Mouse (Mus musculus): ENCODE measurements around the gene Ap1g1. TPM values are rescaled to one million over a fixed set of nuclear protein-coding genes. Genes with fewer than 3 reads are reported as not detected.

Gene Ap1g1
- total RNA-seq, 2 experiments from 2014 or later = 30.5 to 31.9 TPM

DNA sequence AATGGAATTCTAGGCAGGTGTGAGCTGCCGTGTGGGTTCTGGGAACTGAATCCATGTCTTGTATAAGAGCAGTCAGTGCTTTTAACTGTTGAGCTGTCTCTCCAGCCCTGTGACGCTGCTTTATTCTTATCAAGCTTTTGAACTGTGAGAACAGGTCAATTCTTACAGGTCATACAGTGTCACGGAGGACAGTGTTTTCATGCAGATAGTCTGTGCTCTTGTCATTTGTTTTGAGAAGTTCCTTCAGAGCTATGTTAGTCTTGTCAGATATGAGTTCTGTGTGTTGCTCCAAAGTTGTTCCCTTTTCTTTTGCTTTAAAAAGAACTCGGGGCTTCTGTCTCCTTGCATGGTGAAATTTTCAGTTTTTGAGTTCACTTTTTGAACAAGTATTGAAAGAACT lies 2.2 kb downstream of the Ap1g1 start:
- no peak for DNase-seq

DNA sequence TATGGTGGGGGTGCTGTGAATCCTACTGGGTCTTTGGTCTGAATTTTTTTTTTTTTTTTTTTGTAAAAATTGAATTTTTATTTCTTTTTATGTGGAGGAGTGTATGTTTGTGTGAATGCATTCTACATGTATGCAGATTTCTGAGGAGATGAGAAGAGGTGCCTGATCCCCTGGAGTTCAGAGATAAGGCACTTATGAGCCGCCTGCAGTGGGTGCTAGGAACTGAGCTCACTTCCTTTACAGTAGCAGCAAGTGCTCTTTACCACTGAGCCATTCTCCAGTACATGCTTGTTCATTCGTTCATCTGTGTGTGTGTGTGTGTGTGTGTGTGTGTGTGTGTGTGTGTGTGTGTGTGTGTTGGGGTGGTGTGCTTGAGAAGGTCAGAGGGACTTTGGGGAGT lies 12.6 kb downstream of the Ap1g1 start:
- DNase-seq = no peak

DNA sequence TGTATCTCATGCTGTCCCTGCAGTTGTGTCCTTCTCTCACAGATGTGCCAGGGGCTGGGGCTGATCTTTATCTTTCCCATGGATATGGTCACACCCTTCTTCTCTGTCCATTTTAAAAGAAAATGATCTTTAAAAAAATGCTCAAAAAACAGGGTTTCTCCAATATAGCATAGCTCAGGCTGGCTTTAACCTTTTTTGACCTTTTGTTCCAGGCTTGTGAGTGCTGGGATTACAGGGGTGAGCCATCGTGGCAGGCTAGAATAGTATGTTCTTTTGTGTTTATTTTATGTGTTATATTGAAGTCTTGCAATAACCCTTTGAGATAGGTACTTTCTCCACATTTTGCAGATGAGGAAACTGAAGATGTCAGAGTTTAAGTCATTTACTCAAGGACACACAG lies 16.8 kb downstream of the Ap1g1 start:
- DNase-seq = no peak

DNA sequence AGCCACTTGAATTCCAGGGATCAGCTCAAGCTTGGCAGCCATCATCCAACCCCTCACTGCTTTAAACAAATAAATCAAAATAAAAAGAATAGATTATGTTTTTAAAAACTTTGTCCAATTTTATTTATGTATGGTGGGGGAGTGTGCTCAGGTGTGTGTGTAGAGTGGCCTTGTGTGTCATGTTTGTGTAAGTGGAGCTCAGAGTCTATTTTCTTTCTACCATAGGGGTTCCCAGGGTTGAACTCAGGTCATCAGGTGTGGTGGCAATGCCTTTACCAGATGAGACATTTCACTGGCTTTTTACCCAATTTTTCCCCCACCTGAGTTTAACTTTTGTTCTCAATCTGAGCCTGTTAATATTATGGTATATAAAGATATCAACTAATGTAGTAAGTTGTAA lies 20.4 kb downstream of the Ap1g1 start:
- DNase-seq = no peak

DNA sequence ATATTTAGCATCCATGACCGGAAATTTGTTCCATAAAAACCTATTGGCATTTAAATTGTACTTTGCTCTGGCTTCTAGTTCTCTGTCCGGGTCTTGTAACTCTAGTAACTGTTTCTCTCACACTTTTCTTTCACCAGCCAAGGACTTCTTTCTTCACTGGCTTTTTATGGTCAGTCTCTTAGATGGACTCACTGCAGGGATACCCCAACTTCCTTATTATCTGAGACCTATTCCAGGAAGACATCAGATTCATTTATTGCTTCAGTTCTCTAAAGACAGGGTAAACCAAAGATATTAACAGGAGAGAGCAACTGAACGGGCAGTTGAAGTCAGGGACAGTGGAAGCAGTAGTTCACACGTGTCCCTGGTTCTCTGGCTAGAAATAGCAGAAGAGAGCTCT lies 20.9 kb downstream of the Ap1g1 start:
- no peak for DNase-seq

DNA sequence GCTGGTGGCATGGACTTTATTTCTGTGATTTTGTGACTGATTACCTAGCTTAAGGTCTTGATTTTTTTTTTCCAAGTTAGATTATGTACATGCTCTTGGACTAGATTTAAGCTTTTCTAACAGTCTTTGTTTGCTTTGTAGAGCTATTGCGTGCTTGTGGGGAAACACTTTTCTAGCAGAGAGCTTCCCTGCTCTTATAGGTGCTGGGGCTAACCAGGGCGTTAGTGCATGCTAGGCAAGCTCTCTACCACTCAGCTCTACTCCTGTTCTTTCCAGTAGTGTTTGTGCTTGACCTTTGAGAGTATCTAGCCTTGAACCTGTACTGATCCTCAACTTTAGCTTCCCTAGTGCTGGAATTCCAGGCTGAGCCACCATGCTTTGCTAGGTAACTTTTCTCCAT lies 22.0 kb downstream of the Ap1g1 start:
- DNase-seq = no peak

DNA sequence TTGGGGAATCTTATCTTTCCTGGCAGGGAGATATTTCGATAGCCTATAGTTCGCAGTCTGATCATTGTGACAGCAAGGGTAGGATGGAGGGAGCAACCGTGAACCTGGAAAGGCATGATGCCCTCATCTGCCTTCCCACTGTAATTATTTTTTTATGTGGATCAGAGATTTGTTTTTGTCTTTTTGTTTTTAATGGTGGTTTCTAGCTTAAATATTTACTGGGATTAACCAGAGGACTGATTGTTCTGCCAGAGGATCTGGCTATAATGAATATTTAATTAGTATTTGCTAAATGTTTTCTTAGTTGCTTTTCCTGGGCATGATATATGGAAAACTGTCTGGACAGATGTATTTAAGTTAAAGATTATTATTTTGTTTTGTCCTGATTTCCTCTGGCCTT lies 24.9 kb downstream of the Ap1g1 start:
- DNase-seq = no peak

DNA sequence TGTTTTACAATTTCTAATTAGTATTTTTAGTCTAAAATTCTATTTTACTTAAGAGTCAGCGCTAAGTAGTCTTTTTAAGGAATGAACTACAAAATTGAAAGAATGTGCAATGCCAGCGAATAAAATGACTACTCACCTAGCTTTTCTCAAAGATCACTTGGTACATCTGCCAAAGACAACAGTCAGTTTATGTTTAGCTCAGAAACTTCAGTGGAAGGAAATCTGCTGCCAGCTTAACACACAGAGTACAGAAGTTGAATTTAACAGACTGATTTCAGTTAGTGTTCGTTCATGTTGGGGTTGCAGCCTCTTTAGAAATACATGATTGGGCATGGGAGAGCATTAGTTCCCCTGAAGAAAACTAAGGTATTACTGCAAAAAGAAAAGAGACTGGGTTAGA lies 25.4 kb downstream of the Ap1g1 start:
- no peak for DNase-seq

DNA sequence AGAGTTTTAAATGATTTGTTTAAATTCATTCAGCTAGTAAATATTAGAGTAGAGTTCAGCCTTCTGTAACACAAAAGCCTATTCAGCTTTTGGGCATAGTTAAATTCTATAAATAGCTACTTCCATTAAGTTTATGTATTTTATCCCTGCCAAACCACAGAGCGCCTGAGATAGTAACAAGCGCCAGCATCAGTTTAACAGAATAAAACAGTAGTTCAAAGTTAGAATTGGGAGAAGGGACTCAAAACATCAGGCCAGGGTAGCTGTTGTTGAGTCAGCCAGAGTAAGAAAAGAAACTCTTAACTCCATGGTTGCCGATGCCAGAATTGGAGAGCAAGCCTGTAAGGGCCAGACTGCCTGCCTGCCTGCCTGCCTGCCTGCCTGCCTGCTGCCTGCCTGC lies 28.2 kb downstream of the Ap1g1 start:
- DNase-seq = no peak

DNA sequence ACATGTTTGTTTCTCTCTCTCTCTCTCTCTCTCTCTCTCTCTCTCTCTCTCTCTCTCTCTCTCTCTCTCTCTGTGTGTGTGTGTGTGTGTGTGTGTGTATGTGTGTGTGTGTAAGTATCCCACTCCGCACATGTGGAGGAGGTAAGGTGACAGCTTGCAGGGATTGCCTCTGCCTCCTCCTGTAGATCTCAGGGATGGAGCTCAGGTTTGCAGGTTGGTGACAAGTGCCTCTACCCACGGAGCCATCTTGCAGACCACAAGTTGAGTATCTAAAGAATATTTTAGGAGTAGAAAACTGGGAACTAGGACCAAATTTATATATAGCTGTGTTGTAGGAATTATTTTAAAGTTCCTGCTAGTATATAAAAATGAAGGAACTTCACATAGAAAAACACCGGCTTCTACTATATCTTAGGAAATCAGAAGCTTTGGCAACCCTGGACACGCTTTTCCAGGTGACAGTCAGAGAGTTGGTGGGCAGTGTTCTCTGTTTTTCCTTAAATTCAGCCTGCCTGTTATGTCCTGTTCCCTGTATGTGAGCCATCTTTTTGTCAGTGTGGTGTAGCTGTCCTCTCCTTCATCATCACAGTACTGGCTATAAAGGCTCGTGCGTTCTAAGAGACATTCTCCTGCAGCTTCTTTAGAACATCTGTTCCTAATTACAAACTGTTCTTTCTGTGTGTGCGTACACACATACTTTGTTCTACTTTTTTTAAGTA lies 29.2 kb downstream of the Ap1g1 start:
- no peak for DNase-seq

DNA sequence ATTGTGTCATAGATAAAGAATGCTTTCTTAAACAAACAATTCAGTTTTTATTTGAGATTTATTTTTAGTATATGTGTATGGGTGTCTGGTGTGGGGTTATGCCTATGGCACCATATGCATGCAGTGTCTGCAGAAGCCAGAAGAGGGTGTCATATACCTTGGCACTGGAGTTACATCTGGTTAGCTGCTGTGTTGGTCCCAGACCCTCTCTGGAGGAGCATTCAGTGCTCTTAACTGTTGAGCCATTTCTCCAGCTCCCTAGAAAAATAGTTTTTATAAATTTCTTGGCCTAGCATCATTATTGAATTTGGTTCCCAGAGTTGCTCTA lies 29.7 kb downstream of the Ap1g1 start:
- DNase-seq = no peak

DNA sequence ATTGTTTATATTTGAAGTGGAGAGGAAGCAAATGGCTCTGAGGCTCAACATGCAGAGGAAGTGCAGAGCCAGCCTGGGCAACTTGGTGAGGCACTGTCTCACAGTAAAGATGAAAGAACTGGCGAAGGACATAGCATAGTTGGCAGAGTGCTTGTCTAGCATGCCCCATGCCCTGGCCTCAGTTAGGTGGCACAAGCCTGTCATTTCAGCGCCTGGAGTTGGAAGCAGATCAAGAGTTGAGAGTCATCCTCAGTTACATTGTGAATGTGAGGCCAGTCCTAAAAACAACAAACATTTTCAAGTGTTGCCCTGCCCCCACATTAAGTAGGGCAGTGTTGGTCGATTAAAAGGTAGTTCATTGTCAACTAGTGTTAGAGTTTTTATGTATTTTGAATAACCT lies 32.1 kb downstream of the Ap1g1 start:
- DNase-seq = no peak

DNA sequence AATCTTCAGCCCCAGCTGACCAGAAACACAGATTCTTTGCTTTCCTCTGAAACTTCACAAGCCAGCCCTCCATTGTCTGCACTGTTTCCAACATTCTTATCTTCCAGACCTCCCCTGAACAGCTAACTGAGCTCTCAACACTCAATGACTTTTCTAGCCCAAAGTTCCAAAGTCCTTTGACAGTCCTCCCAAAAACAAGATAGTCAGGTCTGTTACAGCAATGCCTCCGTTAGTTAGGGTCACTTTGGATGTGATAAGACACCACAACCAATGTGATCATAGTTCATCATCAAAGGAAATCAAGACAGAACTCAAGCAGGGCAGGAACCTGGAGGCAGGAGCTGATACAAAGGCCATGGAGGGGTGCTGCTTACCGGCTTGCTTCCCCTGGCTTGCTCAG lies 36.9 kb downstream of the Ap1g1 start:
- no peak for DNase-seq

DNA sequence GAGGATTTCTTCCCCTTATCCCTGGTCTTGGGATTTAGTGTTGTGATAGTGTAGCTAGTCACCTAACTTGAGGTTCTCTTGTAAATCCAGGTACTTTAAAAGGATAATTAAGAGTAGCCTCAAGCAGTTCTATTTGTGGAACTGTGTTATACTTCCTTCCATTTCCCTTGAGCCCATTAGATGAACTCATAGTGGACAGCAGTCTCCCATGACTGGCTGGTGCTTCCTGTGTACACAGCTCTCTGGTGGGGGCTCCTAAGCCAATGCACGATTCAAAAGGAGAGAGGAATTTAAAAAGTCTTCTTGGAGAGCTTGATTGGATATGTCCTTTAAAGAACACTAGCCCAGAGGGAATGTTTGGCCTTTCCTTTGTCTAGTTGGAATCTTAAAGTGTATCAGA lies 39.6 kb downstream of the Ap1g1 start:
- DNase-seq = no peak

DNA sequence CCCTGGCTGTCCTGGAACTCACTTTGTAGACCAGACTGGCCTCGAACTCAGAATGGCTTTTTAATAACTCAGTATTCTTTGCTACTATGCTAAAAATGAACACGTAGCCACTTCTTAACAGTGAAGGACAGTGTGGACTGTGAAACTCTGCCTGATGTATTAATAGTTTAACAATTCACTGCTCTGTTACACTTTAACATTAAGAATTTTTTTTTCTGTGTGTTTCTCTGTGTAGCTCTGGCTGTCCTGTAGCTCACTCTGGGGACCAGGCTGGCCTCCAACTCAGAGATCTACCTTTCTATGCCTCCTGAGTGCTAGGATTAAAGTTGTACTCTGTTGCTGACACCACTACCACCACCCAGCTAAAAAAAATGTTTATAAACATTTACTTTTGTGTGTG lies 45.2 kb downstream of the Ap1g1 start:
- DNase-seq = no peak

DNA sequence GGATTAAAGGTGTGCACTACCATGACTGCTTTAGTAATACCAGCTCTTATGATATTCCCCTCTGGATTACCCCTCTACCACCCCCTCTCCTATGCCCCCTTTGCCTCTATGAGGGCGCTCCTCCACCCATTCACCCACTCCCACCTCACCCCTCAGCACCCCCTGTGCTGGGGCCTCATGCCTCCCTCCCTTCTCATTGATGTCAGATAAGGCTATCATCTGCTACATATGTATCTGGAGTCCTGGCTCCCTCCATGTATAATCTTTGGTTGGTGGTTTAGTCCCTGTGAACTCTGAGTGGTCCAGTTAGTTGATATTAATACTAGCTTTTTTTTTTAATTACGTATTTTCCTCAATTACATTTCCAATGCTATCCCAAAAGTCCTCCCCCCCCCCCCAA lies 61.5 kb downstream of the Ap1g1 start:
- no peak for DNase-seq

DNA sequence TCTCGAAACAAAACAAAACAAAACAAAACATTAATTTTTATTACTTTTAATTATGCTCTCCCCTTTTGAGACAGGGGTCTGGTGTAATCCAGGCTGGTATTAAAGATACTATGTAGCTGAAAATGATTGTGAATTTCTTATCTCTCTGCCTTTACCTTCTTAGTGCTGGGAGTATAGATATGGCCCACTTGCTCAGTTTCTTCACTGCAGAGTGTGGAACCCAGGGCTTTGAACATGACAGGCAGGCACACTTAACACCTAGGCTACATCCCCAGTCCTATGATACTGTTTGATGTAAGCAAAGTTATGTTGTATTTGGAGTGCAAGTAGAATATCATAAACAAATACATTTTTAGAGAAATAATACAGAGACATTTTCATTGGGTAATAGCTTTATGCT lies 64.1 kb downstream of the Ap1g1 start:
- no peak for DNase-seq

DNA sequence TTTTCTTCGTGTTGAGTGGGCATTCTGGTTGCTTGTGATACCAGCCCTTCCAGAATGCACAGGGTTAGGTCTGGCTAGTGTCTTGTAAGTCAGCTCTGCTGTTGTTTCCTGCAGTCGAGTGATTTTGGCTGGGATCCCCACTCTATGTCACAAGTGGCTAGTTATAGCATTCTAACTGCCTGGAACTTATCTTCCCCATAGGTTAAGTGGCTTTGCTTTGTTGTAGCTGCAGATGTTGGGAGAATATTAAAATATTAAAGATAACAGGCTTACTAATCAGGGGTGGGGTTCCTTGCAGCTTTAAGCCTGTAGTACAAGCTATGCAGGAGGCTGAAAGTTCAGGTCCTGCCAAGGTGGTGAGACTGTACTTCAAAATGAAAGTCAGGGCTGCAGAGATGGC lies 69.5 kb downstream of the Ap1g1 start:
- DNase-seq = no peak

DNA sequence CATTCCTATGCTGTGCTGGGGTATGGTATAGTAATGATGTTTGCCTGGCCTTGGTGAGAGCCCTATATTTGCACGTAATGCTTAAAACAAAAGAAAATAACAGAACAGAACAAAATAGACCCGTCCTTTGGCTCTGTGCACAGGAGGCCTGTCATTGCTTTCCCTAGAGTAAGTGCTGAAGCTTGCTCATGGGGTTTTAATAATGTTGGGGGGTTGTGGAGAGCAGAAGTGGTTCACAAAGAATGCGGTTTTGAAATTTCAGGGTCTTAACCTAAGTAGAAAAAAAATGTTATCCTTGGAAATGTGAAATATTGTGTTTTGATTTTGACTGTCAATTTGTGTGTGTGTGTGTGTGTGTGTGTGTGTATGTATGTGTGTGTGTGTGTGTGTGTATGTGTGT lies 70.6 kb downstream of the Ap1g1 start:
- no peak for DNase-seq

DNA sequence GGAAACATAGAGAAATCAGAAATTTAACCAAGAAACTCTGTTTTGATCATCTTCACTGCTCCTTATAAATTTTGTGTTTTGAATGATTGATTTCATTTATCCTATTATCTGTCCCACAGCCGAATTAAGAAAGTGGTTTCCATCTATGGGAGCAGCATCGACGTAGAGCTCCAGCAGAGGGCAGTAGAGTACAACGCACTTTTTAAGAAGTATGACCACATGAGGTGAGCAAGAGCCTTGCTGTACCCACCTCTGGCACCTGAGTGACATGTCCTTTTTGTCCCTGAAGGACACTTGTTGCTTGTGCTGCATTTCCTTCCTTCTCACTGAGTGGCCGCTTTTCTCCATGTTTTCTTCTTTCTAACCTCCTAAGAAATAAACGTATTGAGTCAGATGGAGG lies 75.1 kb downstream of the Ap1g1 start:
- DNase-seq = peak; percentile 24

DNA sequence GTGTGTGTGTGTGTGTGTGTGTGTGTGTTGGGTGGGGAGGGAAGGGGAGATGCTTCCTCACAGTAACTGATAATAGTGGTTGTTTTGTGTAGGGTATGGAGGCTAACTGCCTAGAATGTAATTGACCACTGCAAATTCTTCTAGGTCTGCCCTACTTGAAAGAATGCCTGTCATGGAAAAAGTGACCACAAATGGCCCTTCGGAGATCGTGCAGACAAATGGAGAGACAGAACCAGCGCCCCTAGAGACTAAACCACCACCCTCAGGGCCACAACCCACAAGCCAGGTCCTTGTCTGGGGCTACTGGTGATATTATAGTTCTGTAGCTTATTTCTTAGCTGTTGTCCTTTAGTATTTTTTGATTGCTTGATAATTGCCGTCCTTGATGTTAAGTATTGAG lies 76.2 kb downstream of the Ap1g1 start:
- no peak for DNase-seq

DNA sequence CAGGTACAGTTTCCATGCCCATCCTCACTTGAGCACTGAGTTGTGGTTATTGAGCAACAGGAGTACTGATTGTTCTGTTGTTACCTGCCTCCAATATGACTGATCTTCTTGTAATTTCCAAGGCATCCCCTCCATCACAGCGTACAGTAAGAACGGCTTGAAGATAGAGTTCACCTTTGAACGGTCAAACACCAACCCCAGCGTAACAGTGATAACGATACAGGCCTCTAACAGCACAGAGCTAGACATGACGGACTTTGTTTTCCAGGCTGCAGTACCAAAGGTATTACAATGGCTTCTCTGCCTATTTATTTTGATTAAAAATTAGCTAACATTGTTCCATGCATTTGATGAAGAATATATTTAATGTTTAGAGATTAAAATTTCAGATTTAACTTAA lies 77.1 kb downstream of the Ap1g1 start:
- no peak for DNase-seq

DNA sequence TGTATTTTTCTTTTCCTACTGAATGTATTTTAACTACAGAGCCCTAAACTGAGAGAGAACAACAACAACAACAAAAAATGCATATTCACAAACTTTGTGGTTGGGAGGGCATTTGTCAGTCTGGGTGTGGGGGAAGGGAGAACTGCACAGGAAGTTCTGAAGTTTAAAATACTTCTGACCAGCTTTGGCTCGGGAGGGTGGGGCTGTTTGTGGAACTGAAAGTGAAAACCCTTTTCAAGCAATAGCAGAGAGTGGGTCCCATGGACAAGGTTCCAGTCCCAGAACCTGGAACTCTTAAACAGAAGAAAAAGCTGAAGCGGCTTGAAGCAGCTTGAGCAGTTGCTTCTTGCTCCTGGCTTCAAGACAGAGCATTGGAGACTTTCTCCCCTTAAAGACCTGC lies 85.0 kb downstream of the Ap1g1 start:
- DNase-seq = no peak

DNA sequence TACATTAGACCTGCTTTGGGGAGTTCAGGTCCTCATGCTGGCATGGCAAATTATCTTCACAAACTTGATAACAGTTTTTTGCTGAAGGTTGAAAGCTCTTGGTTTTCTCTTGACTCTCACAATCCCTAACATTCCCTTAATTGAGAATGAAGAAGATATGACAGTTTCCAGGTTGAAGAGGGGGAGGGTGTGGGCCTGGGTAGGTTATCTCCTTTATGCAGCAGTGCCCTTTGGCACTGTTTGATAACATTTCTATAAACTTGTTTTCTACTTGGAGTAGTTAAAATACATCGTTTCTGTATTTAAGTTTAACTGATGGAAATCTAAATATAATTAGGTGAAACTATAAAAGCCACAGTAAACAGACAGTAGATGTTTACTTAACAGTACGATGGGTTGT lies 86.4 kb downstream of the Ap1g1 start:
- no peak for DNase-seq

DNA sequence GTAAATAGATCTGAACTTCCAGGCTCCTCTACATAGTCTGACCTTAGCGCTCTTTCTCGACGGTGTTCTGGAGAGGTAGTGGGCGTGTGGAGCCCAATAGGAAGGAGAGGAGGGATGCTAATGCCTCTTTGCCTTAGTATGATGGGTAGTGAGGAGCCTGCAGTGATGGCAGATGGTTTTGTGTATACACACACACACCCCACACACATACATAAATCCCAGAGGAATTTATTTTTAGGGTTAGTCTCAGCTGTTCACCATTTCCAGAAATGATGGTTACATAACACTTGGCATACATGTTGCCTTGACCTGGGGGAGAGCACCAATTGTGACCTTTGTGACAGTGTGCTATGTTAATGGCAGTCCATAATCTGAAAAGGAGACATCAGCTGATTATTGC lies 87.2 kb downstream of the Ap1g1 start:
- DNase-seq = no peak

Measured in gastrocnemius, postnatal 25 days (tissue).